Mouse (Mus musculus) left cerebral cortex, adult 18-20 months (tissue): ENCODE results near the gene Gmpr2. TPM values are rescaled to one million over a fixed set of nuclear protein-coding genes. Genes with fewer than 3 reads are reported as not detected.

Experiments used
- DNase-seq, 2 experiments: peaks; one replicate each; pipeline ENCODE4 v3.0.0; 2021 to 2022; ENCODE audit warnings: low spot score in 2 of 2, mixed read lengths in 1 of 2
- total RNA-seq, 2 experiments: library from RNA; stranded (reverse); gene quantifications; 2 replicates each; pipeline ENCODE4 v1.2.3; 2021

Gene Gmpr2
- total RNA-seq, 2 experiments from 2014 or later = 20.1 to 22.8 TPM

GRCm38 (mm10) chr14:55723433-55723832, 51.7 kb downstream of the Gmpr2 start:
- DNase-seq = no peak

GRCm38 (mm10) chr14:55724411-55724871, 52.7 kb downstream of the Gmpr2 start:
- DNase-seq = no peak

- DNase-seq = no peak
Measured at GRCm38 (mm10) chr14:55726261-55726660, 54.5 kb downstream of the Gmpr2 start.

DNA sequence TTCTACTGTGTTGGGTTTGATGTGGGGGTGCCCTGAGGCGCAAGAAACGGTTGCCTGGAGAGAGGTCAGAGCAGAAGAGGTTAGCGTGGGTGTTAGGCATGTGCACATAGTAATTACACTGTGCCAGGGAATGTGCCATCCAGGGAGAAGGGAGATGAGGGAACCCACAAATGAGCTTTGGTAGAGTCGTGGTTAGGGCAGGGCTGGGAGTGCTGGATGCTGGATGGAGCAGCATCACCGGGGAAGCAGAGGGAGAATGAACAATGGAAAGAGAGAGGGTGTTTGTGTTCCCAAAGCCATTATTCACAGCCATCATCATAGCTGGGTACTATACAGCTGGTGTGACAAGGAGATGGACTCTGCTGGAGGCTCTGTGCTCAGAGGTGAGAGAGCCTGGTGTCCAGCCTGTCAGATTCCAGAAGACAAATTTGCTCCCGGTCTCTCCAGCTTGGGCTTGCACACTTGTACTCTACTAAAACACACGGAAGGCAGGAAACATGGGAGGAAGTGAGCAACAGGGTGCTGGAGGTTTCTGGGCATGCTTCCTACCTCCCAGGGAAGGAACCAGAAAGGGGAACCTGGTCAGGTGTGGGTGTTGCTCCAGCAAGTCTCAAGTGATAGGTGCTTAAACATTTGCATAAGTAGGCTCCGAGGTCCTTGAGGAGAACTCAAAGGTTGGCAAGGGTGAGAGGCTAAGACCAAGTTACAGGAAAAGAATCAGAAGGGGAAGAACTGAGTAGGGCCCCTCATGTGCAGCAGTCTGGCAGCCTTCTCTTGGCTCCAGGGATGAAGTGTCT, 56.3 kb downstream of the Gmpr2 start:
- no peak for DNase-seq

Other genes starting within 250 kb of the Gmpr2 start
- gene Dhrs4, start 193.2 kb upstream of the Gmpr2 start, total RNA-seq = 10 to 100 TPM; 19.0 to 19.2 TPM
- 10 to 100 TPM; 38.0 to 49.1 TPM for gene Carmil3, start 181.3 kb upstream of the Gmpr2 start, total RNA-seq
- 100 to 1,000 TPM; 218 to 223 TPM for gene Cpne6, start 161.5 kb upstream of the Gmpr2 start, total RNA-seq
- 1 to 10 TPM in 1 of 2 experiments, under 1 TPM in 1; 0.82 to 1.4 TPM for gene Nrl, start 147.0 kb upstream of the Gmpr2 start, total RNA-seq
- gene Pck2, start 131.7 kb upstream of the Gmpr2 start, total RNA-seq = 10 to 100 TPM; 27.6 to 37.2 TPM
- 10 to 100 TPM; 83.6 to 86.8 TPM for gene Dcaf11, start 111.9 kb upstream of the Gmpr2 start, total RNA-seq
- gene A730061H03Rik, start 111.5 kb upstream of the Gmpr2 start, total RNA-seq = not detected
- gene Fitm1, start 96.3 kb upstream of the Gmpr2 start, total RNA-seq = not detected
- gene Psme1, start 93.8 kb upstream of the Gmpr2 start, total RNA-seq = 10 to 100 TPM; 47.2 to 58.6 TPM
- gene Emc9, start 86.6 kb upstream of the Gmpr2 start, total RNA-seq = 10 to 100 TPM; 44.7 to 58.2 TPM
- 10 to 100 TPM; 59.6 to 65.7 TPM for gene Psme2, start 80.8 kb upstream of the Gmpr2 start, total RNA-seq
- 10 to 100 TPM; 42.0 to 46.2 TPM for gene Rnf31, start 80.2 kb upstream of the Gmpr2 start, total RNA-seq
- gene Irf9, start 68.4 kb upstream of the Gmpr2 start, total RNA-seq = 10 to 100 TPM; 11.7 to 11.8 TPM
- 1 to 10 TPM; 1.7 to 2.7 TPM for gene Rec8, start 53.9 kb upstream of the Gmpr2 start, total RNA-seq
- 100 to 1,000 TPM; 106 to 116 TPM for gene Ipo4, start 36.0 kb upstream of the Gmpr2 start, total RNA-seq
- gene Gm49378, start 34.0 kb upstream of the Gmpr2 start, total RNA-seq = 1 to 10 TPM; 3.6 to 4.3 TPM
- gene Tm9sf1, start 28.1 kb upstream of the Gmpr2 start, total RNA-seq = 10 to 100 TPM; 37.0 to 39.8 TPM
- 1 to 10 TPM in 1 of 2 experiments, under 1 TPM in 1; 0.94 to 1.1 TPM for gene Tssk4, start 21.8 kb upstream of the Gmpr2 start, total RNA-seq
- gene Mdp1, start 11.4 kb upstream of the Gmpr2 start, total RNA-seq = 10 to 100 TPM; 40.1 to 42.2 TPM
- gene Nedd8, start 183 bp downstream of the Gmpr2 start, total RNA-seq = 100 to 1,000 TPM; 318 to 349 TPM
- 10 to 100 TPM; 14.8 to 19.7 TPM for gene Tinf2, start 9.9 kb downstream of the Gmpr2 start, total RNA-seq
- not detected for gene Tgm1, start 42.0 kb downstream of the Gmpr2 start, total RNA-seq
- gene Rabggta, start 50.3 kb downstream of the Gmpr2 start, total RNA-seq = 10 to 100 TPM; 47.1 to 51.2 TPM
- gene Dhrs1, start 73.7 kb downstream of the Gmpr2 start, total RNA-seq = 10 to 100 TPM; 86.9 to 88.7 TPM
- gene Nop9, start 73.8 kb downstream of the Gmpr2 start, total RNA-seq = 10 to 100 TPM; 10.7 to 11.6 TPM
- 1 to 10 TPM; 2.3 to 2.4 TPM for gene Cideb, start 86.5 kb downstream of the Gmpr2 start, total RNA-seq
- gene Ltb4r2, start 89.5 kb downstream of the Gmpr2 start, total RNA-seq = under 1 TPM; 0.26 to 0.52 TPM
- gene Ltb4r1, start 94.0 kb downstream of the Gmpr2 start, total RNA-seq = under 1 TPM in 1 of 2 experiments, not detected in 1; 0.33 TPM
- 1 to 10 TPM; 4.9 to 8.6 TPM for gene Adcy4, start 112.2 kb downstream of the Gmpr2 start, total RNA-seq
- 1 to 10 TPM in 1 of 2 experiments, under 1 TPM in 1; 0.44 to 1.7 TPM for gene Ripk3, start 116.9 kb downstream of the Gmpr2 start, total RNA-seq
- gene Nfatc4, start 151.2 kb downstream of the Gmpr2 start, total RNA-seq = 1 to 10 TPM; 3.0 to 3.3 TPM
- gene Nynrin, start 182.1 kb downstream of the Gmpr2 start, total RNA-seq = 1 to 10 TPM; 6.2 to 9.0 TPM
- gene Cbln3, start 212.5 kb downstream of the Gmpr2 start, total RNA-seq = under 1 TPM; 0.16 to 0.23 TPM
- gene Khnyn, start 213.0 kb downstream of the Gmpr2 start, total RNA-seq = 10 to 100 TPM; 12.3 to 13.0 TPM
- 100 to 1,000 TPM in 1 of 2 experiments, 10 to 100 TPM in 1; 96.5 to 104 TPM for gene Sdr39u1, start 228.4 kb downstream of the Gmpr2 start, total RNA-seq